Mouse (Mus musculus): Measurements from ENCODE around the gene Kcnj10.

The Kcnj10 gene

GRCm38 (mm10) chr1:172376758-172377458, 35.9 kb downstream of the Kcnj10 start:
- DNase-seq (ENCODE audit: extremely low spot score, low spot score), result peak; percentile 37

GRCm38 (mm10) chr1:172380066-172380465, 39.1 kb downstream of the Kcnj10 start:
- DNase-seq (ENCODE audit: extremely low spot score, low spot score), result no peak

- no peak for DNase-seq (ENCODE audit: extremely low spot score, low spot score)
These were observed 41.1 kb downstream of the Kcnj10 start for GRCm38 (mm10) chr1:172382090-172382489.

GRCm38 (mm10) chr1:172387246-172387645, 46.2 kb downstream of the Kcnj10 start:
- no peak for DNase-seq (ENCODE audit: extremely low spot score, low spot score)

- DNase-seq (ENCODE audit: extremely low spot score, low spot score), result no peak
These were observed 49.8 kb downstream of the Kcnj10 start for GRCm38 (mm10) chr1:172390769-172391168.

- DNase-seq (ENCODE audit: extremely low spot score, low spot score), result no peak
These were observed 51.0 kb downstream of the Kcnj10 start for GRCm38 (mm10) chr1:172391807-172392581.

- DNase-seq (ENCODE audit: extremely low spot score, low spot score), result no peak
These were observed 51.7 kb downstream of the Kcnj10 start for GRCm38 (mm10) chr1:172392643-172393170.

- DNase-seq (ENCODE audit: extremely low spot score, low spot score), result no peak
These were observed 52.7 kb downstream of the Kcnj10 start for GRCm38 (mm10) chr1:172393739-172394138.

- DNase-seq (ENCODE audit: extremely low spot score, low spot score), result no peak
These were observed 56.2 kb downstream of the Kcnj10 start for GRCm38 (mm10) chr1:172396996-172397752.

GRCm38 (mm10) chr1:172406077-172406706, 65.2 kb downstream of the Kcnj10 start:
- DNase-seq (ENCODE audit: extremely low spot score, low spot score), result peak; percentile 33

- no peak for DNase-seq (ENCODE audit: extremely low spot score, low spot score)
These were observed 68.0 kb downstream of the Kcnj10 start for GRCm38 (mm10) chr1:172408996-172409395.

- no peak for DNase-seq (ENCODE audit: extremely low spot score, low spot score)
These were observed 68.4 kb downstream of the Kcnj10 start for GRCm38 (mm10) chr1:172409431-172409830.

- peak; percentile 55 for DNase-seq (ENCODE audit: extremely low spot score, low spot score)
These were observed 69.8 kb downstream of the Kcnj10 start for GRCm38 (mm10) chr1:172410806-172411205.

GRCm38 (mm10) chr1:172412204-172412603, 71.2 kb downstream of the Kcnj10 start:
- DNase-seq (ENCODE audit: extremely low spot score, low spot score), result peak; percentile 85

GRCm38 (mm10) chr1:172413491-172414230, 72.7 kb downstream of the Kcnj10 start:
- no peak for DNase-seq (ENCODE audit: extremely low spot score, low spot score)

- no peak for DNase-seq (ENCODE audit: extremely low spot score, low spot score)
These were observed 73.2 kb downstream of the Kcnj10 start for GRCm38 (mm10) chr1:172414231-172414585.

- DNase-seq (ENCODE audit: extremely low spot score, low spot score), result no peak
These were observed 74.1 kb downstream of the Kcnj10 start for GRCm38 (mm10) chr1:172415061-172415460.

- no peak for DNase-seq (ENCODE audit: extremely low spot score, low spot score)
These were observed 77.2 kb downstream of the Kcnj10 start for GRCm38 (mm10) chr1:172418173-172418572.

- no peak for DNase-seq (ENCODE audit: extremely low spot score, low spot score)
These were observed 77.6 kb downstream of the Kcnj10 start for GRCm38 (mm10) chr1:172418642-172419041.

GRCm38 (mm10) chr1:172420181-172420580, 79.2 kb downstream of the Kcnj10 start:
- DNase-seq (ENCODE audit: extremely low spot score, low spot score), result no peak

- DNase-seq (ENCODE audit: extremely low spot score, low spot score), result no peak
These were observed 82.4 kb downstream of the Kcnj10 start for GRCm38 (mm10) chr1:172423393-172423792.
